Mouse (Mus musculus) lung, adult 2 months (tissue): Measurements from ENCODE around the gene Dtx3l. TPM values are rescaled to one million over a fixed set of nuclear protein-coding genes. Genes with fewer than 3 reads are reported as not detected.

Experiments used
- DNase-seq: peaks from one replicate; pipeline ENCODE4 v3.0.0; 2022
- H3K4me1 ChIP-seq: fragments of 200-500 bp; 2 replicates; pipeline ENCODE4 v1.6.1; 2011; ENCODE audit warnings: low read length; ENCODE audit not compliant: control insufficient read depth, insufficient read depth
- H3K4me3 ChIP-seq: fragments of 200-500 bp; replicated peaks from 2 replicates; pipeline ENCODE3; 2011; ENCODE audit warnings: low read depth, mild to moderate bottlenecking, control low read depth, low read length; ENCODE audit errors: extremely low read depth
- CTCF ChIP-seq: fragments of 200-500 bp; IDR thresholded peaks from 2 replicates; pipeline ENCODE4 v1.5.1; 2011; ENCODE audit warnings: mild to moderate bottlenecking, low read length, control low read depth; ENCODE audit not compliant: insufficient read depth
- POLR2A ChIP-seq: fragments of 200-500 bp; IDR thresholded peaks from 2 replicates; pipeline ENCODE4 v1.6.1; 2011; ENCODE audit warnings: low read depth, mild to moderate bottlenecking, control low read depth, low read length, borderline replicate concordance; ENCODE audit errors: extremely low read depth
- WGBS: fragments of 180-500 bp; shearing (Covaris S2); methylation state at CpG from one replicate; pipeline ENCODE4 v1.1.7; 2018; 5-methylcytosine and 5-hydroxymethylcytosine counted together
- polyA plus RNA-seq: library from polyadenylated mRNA; depleted of rRNA; stranded (reverse); fragments of >200 nt; gene quantifications from 2 replicates; pipeline ENCODE4 v1.2.3, GENCODE M21; 2012

Dtx3l gene
- polyA plus RNA-seq, 1 experiment, result 7.8 TPM

DNA sequence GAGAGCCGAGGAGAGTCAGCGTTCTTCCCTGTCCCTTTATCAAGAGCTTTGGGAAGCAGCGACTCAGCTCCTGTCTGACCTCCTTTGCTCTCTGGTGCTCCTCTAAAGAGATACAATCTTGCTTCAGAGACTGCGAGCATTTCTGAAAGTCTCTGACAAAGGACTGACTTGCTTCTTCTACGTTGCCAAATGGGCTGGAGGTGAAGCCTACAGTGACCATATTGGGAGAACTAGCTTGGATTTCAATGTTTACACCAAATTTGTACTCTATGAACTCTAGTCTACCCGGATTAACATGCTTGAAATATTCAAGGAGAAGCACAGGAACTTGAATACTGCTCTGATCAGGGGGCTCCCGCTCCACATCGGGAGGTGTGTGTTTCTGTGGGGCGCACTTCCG lies 5.8 kb downstream of the Dtx3l start:
- DNase-seq, result no peak
- H3K4me3 ChIP-seq, result no peak overlapping the region
- 75% methylated on average over 10 of the region's 10 CpGs for WGBS
- TF ChIP-seq POLR2A, result no peak
- TF ChIP-seq CTCF, result no peak
- H3K4me1 ChIP-seq, result peaks cover 2% of the 10 kb centered on the region; the same call in 1 of the 2 replicates

- 84% methylated on average over 19 of the region's 19 CpGs for WGBS
- TF ChIP-seq POLR2A (no peak), CTCF (no peak)
- DNase-seq, result no peak
- no peak overlapping the region for H3K4me3 ChIP-seq
- peaks cover 2% of the 10 kb centered on the region; the same call in 1 of the 2 replicates for H3K4me1 ChIP-seq
Measured at GRCm38 (mm10) chr16:35932179-35933055, 6.5 kb downstream of the Dtx3l start.

DNA sequence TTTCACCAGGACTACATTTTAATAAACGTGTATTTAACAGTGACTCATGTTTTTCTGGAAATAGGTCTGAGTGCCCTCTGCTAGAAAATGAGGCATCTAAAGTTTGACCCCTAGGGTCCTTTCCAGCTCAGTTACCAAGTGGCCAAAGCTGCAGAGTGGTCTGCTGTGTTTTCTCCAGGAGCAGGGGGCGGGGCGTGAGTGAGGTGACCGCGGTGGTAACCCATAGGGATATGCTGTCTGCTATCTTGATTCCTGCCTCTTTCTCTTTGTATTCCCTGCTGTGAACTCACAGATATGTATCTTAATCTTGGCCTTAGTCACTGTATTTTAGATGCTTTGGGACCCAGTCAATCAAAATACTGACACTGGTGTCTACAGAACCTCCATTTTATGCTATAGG lies 14.6 kb downstream of the Dtx3l start:
- TF ChIP-seq POLR2A (no peak), CTCF (no peak)
- DNase-seq, result no peak
- Histone ChIP-seq H3K4me3 (no peak overlapping the region), H3K4me1 (peaks cover under 1% of the 10 kb centered on the region; the same call in 1 of the 2 replicates)
- WGBS, result 89% methylated on average over 5 of the region's 5 CpGs

DNA sequence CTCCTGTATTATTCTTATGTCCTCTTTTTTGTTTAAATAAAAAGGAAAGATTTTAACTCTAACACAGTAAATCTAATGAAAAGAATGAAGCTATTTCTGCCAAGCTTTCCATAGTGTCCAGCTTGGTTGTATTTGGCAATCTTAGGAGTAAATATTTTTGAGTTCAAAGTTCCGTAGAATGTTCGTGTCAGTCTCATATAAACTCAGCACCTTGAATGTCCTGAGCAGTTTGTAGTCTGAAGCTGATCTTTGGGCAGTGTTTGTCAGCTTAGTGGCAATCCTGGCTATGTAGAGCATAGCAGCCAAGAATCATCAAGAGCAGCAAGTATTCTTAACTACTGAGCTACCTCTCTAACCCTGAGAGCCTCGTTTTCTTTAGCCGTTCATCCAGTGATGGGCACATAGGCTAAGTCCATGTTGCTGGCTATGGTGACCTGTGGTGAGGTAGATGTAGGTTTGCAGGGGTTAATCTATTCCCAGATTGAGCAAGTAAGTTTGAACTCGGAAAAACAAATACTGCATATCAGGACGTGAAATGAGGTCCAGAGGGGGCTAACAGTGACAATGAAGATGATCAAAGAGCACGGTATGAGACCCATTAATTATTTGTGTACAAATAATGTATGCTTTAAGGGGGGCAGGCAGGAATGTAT lies 15.3 kb downstream of the Dtx3l start:
- TF ChIP-seq POLR2A (no peak), CTCF (no peak)
- Histone ChIP-seq H3K4me3 (no peak overlapping the region), H3K4me1 (peaks cover 7% of the 10 kb centered on the region)
- no peak for DNase-seq
- 71% methylated on average over 7 of the region's 7 CpGs for WGBS

GRCm38 (mm10) chr16:35922301-35922895 lies 16.6 kb downstream of the Dtx3l start:
- 60% methylated on average over 3 of the region's 3 CpGs for WGBS
- Histone ChIP-seq H3K4me3 (no peak overlapping the region), H3K4me1 (peaks cover 10% of the 10 kb centered on the region)
- DNase-seq, result no peak
- no peak for TF ChIP-seq POLR2A
- no peak for TF ChIP-seq CTCF

- TF ChIP-seq POLR2A (no peak), CTCF (no peak)
- WGBS, result 66% methylated on average over 2 of the region's 2 CpGs
Measured at GRCm38 (mm10) chr16:35921676-35922235, 17.2 kb downstream of the Dtx3l start.

GRCm38 (mm10) chr16:35918721-35919543 lies 20.0 kb downstream of the Dtx3l start:
- TF ChIP-seq POLR2A (no peak), CTCF (no peak)
- Histone ChIP-seq H3K4me1 (peaks cover 10% of the 10 kb centered on the region), H3K4me3 (peak overlapping the region; percentile 29)
- no peak for DNase-seq
- 40% methylated on average over 6 of the region's 6 CpGs for WGBS

More at GRCm38 (mm10) chr16:35921676-35922235, 17.2 kb downstream of the Dtx3l start:
- no peak overlapping the region for H3K4me3 ChIP-seq
- peaks cover 10% of the 10 kb centered on the region for H3K4me1 ChIP-seq
- no peak for DNase-seq

- no peak for TF ChIP-seq POLR2A
- no peak for TF ChIP-seq CTCF
Measured at GRCm38 (mm10) chr16:35914301-35914700, 24.6 kb downstream of the Dtx3l start.

More at GRCm38 (mm10) chr16:35914301-35914700, 24.6 kb downstream of the Dtx3l start:
- peaks cover 9% of the 10 kb centered on the region for H3K4me1 ChIP-seq
- DNase-seq, result no peak
- WGBS, result 59% methylated on average over 5 of the region's 5 CpGs
- no peak overlapping the region for H3K4me3 ChIP-seq
